Mouse (Mus musculus) heart, postnatal 0 days (tissue): Measurements from ENCODE around the gene Tmem151a. TPM values are rescaled to one million over a fixed set of nuclear protein-coding genes. Genes with fewer than 3 reads are reported as not detected.

Experiments used
- ATAC-seq: fragments of 200-750 bp; cut with Nextera tagmentation; 2 replicates; pipeline ENCODE4 v1.8.0; 2017; ENCODE audit warnings: low read depth, moderate number of reproducible peaks, moderate library complexity; ENCODE audit not compliant: insufficient read depth
- DNase-seq: peaks from one replicate; pipeline ENCODE4 v3.0.0-alpha.2; 2016; ENCODE audit warnings: low spot score
- H3K27ac ChIP-seq: fragments of 300-500 bp; sonication (generic); 2 replicates; pipeline ENCODE4 v1.5.1; 2014; ENCODE audit warnings: low read depth, mild to moderate bottlenecking
- H3K27me3 ChIP-seq: fragments of 300-500 bp; sonication (generic); 2 replicates; pipeline ENCODE4 v1.6.1; 2014; ENCODE audit warnings: low read length, mixed read lengths; ENCODE audit not compliant: control insufficient read depth, insufficient read depth
- H3K36me3 ChIP-seq: fragments of 300-500 bp; sonication (generic); replicated peaks from 2 replicates; pipeline ENCODE4 v1.6.1; 2014; ENCODE audit warnings: low read length, mixed read lengths; ENCODE audit not compliant: control insufficient read depth, insufficient read depth
- H3K4me1 ChIP-seq: fragments of 300-500 bp; sonication (generic); 2 replicates; pipeline ENCODE4 v1.6.1; 2014; ENCODE audit warnings: antibody characterized with exemption; ENCODE audit not compliant: control insufficient read depth, insufficient read depth
- H3K4me2 ChIP-seq: fragments of 300-500 bp; sonication (generic); 2 replicates; pipeline ENCODE4 v1.6.1; 2014; ENCODE audit warnings: low read depth, mild to moderate bottlenecking, low read length, moderate library complexity
- H3K4me3 ChIP-seq: fragments of 300-500 bp; sonication (generic); 2 replicates; pipeline ENCODE4 v1.5.1; 2014; ENCODE audit warnings: low read depth, low read length
- H3K9ac ChIP-seq: fragments of 300-500 bp; sonication (generic); replicated peaks from 2 replicates; pipeline ENCODE4 v1.6.1; 2014; ENCODE audit warnings: low read depth, low read length, mixed read lengths
- H3K9me3 ChIP-seq: fragments of 300-500 bp; sonication (generic); replicated peaks from 2 replicates; pipeline ENCODE4 v1.6.1; 2016; ENCODE audit warnings: low read length; ENCODE audit not compliant: control insufficient read depth
- CTCF ChIP-seq: IDR thresholded peaks from 2 replicates; pipeline ENCODE4 v1.5.1; 2016; ENCODE audit warnings: antibody characterized with exemption, control low read depth, low read depth
- EP300 ChIP-seq: IDR thresholded peaks from 2 replicates; pipeline ENCODE4 v1.6.1; 2016; ENCODE audit warnings: antibody characterized with exemption, low read depth
- WGBS: fragments of 180-500 bp; shearing (Covaris S2); extraction: QIAGEN DNeasy Blood & Tissue Kit; methylation state at CpG from one replicate; pipeline ENCODE4 v1.1.7; 2014; 5-methylcytosine and 5-hydroxymethylcytosine counted together
- polyA plus RNA-seq: library from polyadenylated mRNA; unstranded; fragments of >200 nt; fragmentation: Nextera tagmentation; extraction: Ambion mirVana; gene quantifications from 2 replicates; pipeline ENCODE4 v1.2.1, GENCODE M21; 2015
- total RNA-seq: library from RNA; depleted of rRNA; stranded (reverse); fragments of >200 nt; gene quantifications from 2 replicates; pipeline ENCODE4 v1.2.3, GENCODE M21; 2014; ENCODE audit warnings: low replicate concordance; rRNA removed

Tmem151a gene
- total RNA-seq (2.6 and 4.3 TPM in 2 replicates), polyA plus RNA-seq (3.0 and 3.3 TPM in 2 replicates)

- H3K27ac ChIP-seq, result no peak within 1 kb of the TSS
Measured at GRCm38 (mm10) chr19:5085145-5085863, at the start of gene Tmem151a. Gene Tmem151a (minus strand): TSS chr19:5085531.

GRCm38 (mm10) chr19:5131237-5131636 lies 45.9 kb upstream of the Tmem151a start:
- Histone ChIP-seq H3K27ac (no peak overlapping the region), H3K9ac (no peak overlapping the region), H3K4me3 (no peak overlapping the region), H3K27me3 (no peaks in the 10 kb centered on the region), H3K4me2 (no peak overlapping the region), H3K36me3 (peaks cover 34% of the 10 kb centered on the region), H3K4me1 (no peaks in the 10 kb centered on the region), H3K9me3 (no peaks in the 10 kb centered on the region)
- TF ChIP-seq CTCF (no peak), EP300 (no peak)
- WGBS, result 69% methylated on average over 4 of the region's 4 CpGs
- ATAC-seq (no peak), DNase-seq (no peak)

More at GRCm38 (mm10) chr19:5085145-5085863, at the start of gene Tmem151a:
- Histone ChIP-seq H3K4me2 (peak within 1 kb of the TSS; percentile 70), H3K4me1 (peaks cover 14% of the 10 kb centered on the region), H3K9ac (no peak within 1 kb of the TSS), H3K36me3 (peaks cover 1% of the 10 kb centered on the region; the same call in 1 of the 2 replicates), H3K4me3 (peak within 1 kb of the TSS; percentile 50), H3K27me3 (peaks cover 62% of the 10 kb centered on the region), H3K9me3 (no peaks in the 10 kb centered on the region)
- under 1% methylated on average over 49 of the region's 69 CpGs for WGBS
- ATAC-seq (no peak), DNase-seq (no peak)
- TF ChIP-seq CTCF (no peak), EP300 (no peak)

GRCm38 (mm10) chr19:5129770-5130169 lies 44.4 kb upstream of the Tmem151a start:
- H3K4me3 ChIP-seq, result no peak overlapping the region
- H3K27me3 ChIP-seq, result no peaks in the 10 kb centered on the region
- H3K9ac ChIP-seq, result no peak overlapping the region
- peaks cover 20% of the 10 kb centered on the region for H3K36me3 ChIP-seq
- ATAC-seq (no peak), DNase-seq (no peak)
- H3K27ac ChIP-seq, result no peak overlapping the region
- no peak overlapping the region for H3K4me2 ChIP-seq
- no peaks in the 10 kb centered on the region for H3K4me1 ChIP-seq
- 24% methylated on average over 1 of the region's 1 CpGs for WGBS
- TF ChIP-seq CTCF (peak; percentile 41), EP300 (no peak)
- H3K9me3 ChIP-seq, result no peaks in the 10 kb centered on the region

- DNase-seq (no peak), ATAC-seq (no peak)
- H3K9ac ChIP-seq, result no peak overlapping the region
- H3K27ac ChIP-seq, result no peak overlapping the region
- no peaks in the 10 kb centered on the region for H3K4me1 ChIP-seq
- no peaks in the 10 kb centered on the region for H3K9me3 ChIP-seq
- WGBS, result 52% methylated on average over 7 of the region's 7 CpGs
- TF ChIP-seq EP300 (no peak), CTCF (no peak)
- H3K36me3 ChIP-seq, result no peaks in the 10 kb centered on the region
- no peak overlapping the region for H3K4me2 ChIP-seq
- no peaks in the 10 kb centered on the region for H3K27me3 ChIP-seq
- no peak overlapping the region for H3K4me3 ChIP-seq
Measured at GRCm38 (mm10) chr19:5124055-5124614, 38.8 kb upstream of the Tmem151a start.

- Histone ChIP-seq H3K4me1 (no peaks in the 10 kb centered on the region), H3K4me3 (no peak overlapping the region), H3K4me2 (no peak overlapping the region), H3K27me3 (no peaks in the 10 kb centered on the region), H3K36me3 (no peaks in the 10 kb centered on the region), H3K9ac (no peak overlapping the region), H3K27ac (no peak overlapping the region), H3K9me3 (no peaks in the 10 kb centered on the region)
- ATAC-seq (no peak), DNase-seq (no peak)
- 65% methylated on average over 3 of the region's 3 CpGs for WGBS
- TF ChIP-seq CTCF (no peak), EP300 (no peak)
Measured at GRCm38 (mm10) chr19:5123241-5123640, 37.9 kb upstream of the Tmem151a start.
